Mouse (Mus musculus) layer of hippocampus, adult 9-11 months (tissue): Measurements from ENCODE around the gene Lrpprc.
A peak's percentile ranks its signal among the peaks of the same experiment; 100 is the strongest.

Source experiments
- DNase-seq: peaks from one replicate; pipeline ENCODE4 v3.0.0; 2022

Lrpprc gene

GRCm38 (mm10) chr17:84758374-84758773, 32.2 kb downstream of the Lrpprc start:
- no peak for DNase-seq

GRCm38 (mm10) chr17:84756090-84756489, 34.5 kb downstream of the Lrpprc start:
- no peak for DNase-seq

GRCm38 (mm10) chr17:84753489-84753888, 37.1 kb downstream of the Lrpprc start:
- DNase-seq = no peak

- DNase-seq = no peak
These were observed 38.3 kb downstream of the Lrpprc start for GRCm38 (mm10) chr17:84752286-84752685.

GRCm38 (mm10) chr17:84751630-84752191, 38.9 kb downstream of the Lrpprc start:
- DNase-seq = no peak

- DNase-seq = no peak
These were observed 40.5 kb downstream of the Lrpprc start for GRCm38 (mm10) chr17:84750130-84750529.

GRCm38 (mm10) chr17:84749297-84749696, 41.3 kb downstream of the Lrpprc start:
- DNase-seq = peak; percentile 68

- DNase-seq = no peak
These were observed 42.4 kb downstream of the Lrpprc start for GRCm38 (mm10) chr17:84748152-84748682.

GRCm38 (mm10) chr17:84747212-84747611, 43.4 kb downstream of the Lrpprc start:
- DNase-seq = peak; percentile 28

- DNase-seq = no peak
These were observed 45.6 kb downstream of the Lrpprc start for GRCm38 (mm10) chr17:84745001-84745400.

GRCm38 (mm10) chr17:84744256-84744655, 46.3 kb downstream of the Lrpprc start:
- no peak for DNase-seq

- no peak for DNase-seq
These were observed 52.4 kb downstream of the Lrpprc start for GRCm38 (mm10) chr17:84738073-84738797.

GRCm38 (mm10) chr17:84736719-84737118, 53.9 kb downstream of the Lrpprc start:
- no peak for DNase-seq

GRCm38 (mm10) chr17:84732612-84733011, 58.0 kb downstream of the Lrpprc start:
- DNase-seq = no peak

- DNase-seq = no peak
These were observed 59.2 kb downstream of the Lrpprc start for GRCm38 (mm10) chr17:84731361-84731760.

GRCm38 (mm10) chr17:84729140-84729539, 61.4 kb downstream of the Lrpprc start:
- no peak for DNase-seq

GRCm38 (mm10) chr17:84728201-84728911, 62.2 kb downstream of the Lrpprc start:
- no peak for DNase-seq

GRCm38 (mm10) chr17:84725163-84725562, 65.4 kb downstream of the Lrpprc start:
- no peak for DNase-seq

GRCm38 (mm10) chr17:84724028-84724427, 66.6 kb downstream of the Lrpprc start:
- no peak for DNase-seq

GRCm38 (mm10) chr17:84719105-84719504, 71.5 kb downstream of the Lrpprc start:
- no peak for DNase-seq

- DNase-seq = no peak
These were observed 73.2 kb downstream of the Lrpprc start for GRCm38 (mm10) chr17:84717416-84717815.

- DNase-seq = no peak
These were observed 74.2 kb downstream of the Lrpprc start for GRCm38 (mm10) chr17:84716252-84716872.

- no peak for DNase-seq
These were observed 75.7 kb downstream of the Lrpprc start for GRCm38 (mm10) chr17:84714930-84715329.
